Mouse (Mus musculus) midbrain, embryonic 15.5 days (tissue): ENCODE measurements around the gene Sco2. TPM values are rescaled to one million over a fixed set of nuclear protein-coding genes. Genes with fewer than 3 reads are reported as not detected.

Experiments
- ATAC-seq: fragments of 200-750 bp; cut with Nextera tagmentation; replicated peaks from 2 replicates; pipeline ENCODE4 v1.8.0; 2017; ENCODE audit warnings: moderate TSS enrichment
- H3K27ac ChIP-seq: fragments of 300-500 bp; sonication (generic); 2 replicates; pipeline ENCODE4 v1.5.1; 2015; ENCODE audit warnings: mild to moderate bottlenecking, inconsistent platforms
- H3K27me3 ChIP-seq: fragments of 300-500 bp; sonication (generic); replicated peaks from 2 replicates; pipeline ENCODE4 v1.6.1; 2015; ENCODE audit warnings: inconsistent platforms
- H3K36me3 ChIP-seq: fragments of 300-500 bp; sonication (generic); replicated peaks from 2 replicates; pipeline ENCODE4 v1.6.1; 2015; ENCODE audit warnings: inconsistent platforms
- H3K4me1 ChIP-seq: fragments of 300-500 bp; sonication (generic); 2 replicates; pipeline ENCODE4 v1.6.1; 2015; ENCODE audit warnings: inconsistent platforms
- H3K4me2 ChIP-seq: fragments of 300-500 bp; sonication (generic); 2 replicates; pipeline ENCODE4 v1.6.1; 2015; ENCODE audit warnings: inconsistent platforms, mild to moderate bottlenecking, moderate library complexity
- H3K4me3 ChIP-seq: fragments of 300-500 bp; sonication (generic); 2 replicates; pipeline ENCODE4 v1.5.1; 2015; ENCODE audit warnings: mild to moderate bottlenecking, inconsistent platforms
- H3K9ac ChIP-seq: fragments of 300-500 bp; sonication (generic); 2 replicates; pipeline ENCODE4 v1.6.1; 2015; ENCODE audit warnings: mild to moderate bottlenecking, inconsistent platforms
- H3K9me3 ChIP-seq: fragments of 300-500 bp; sonication (generic); 2 replicates; pipeline ENCODE4 v1.6.1; 2016; ENCODE audit warnings: inconsistent platforms
- whole genome bisulfite sequencing: fragments of 180-500 bp; shearing (Covaris S2); methylation state at CpG from one replicate; pipeline ENCODE4 v1.1.7; 2015; ENCODE audit warnings: mixed read lengths; 5-methylcytosine and 5-hydroxymethylcytosine counted together
- polyA plus RNA-seq: library from polyadenylated mRNA; unstranded; fragments of >200 nt; fragmentation: Nextera tagmentation; extraction: Ambion mirVana; gene quantifications from 2 replicates; pipeline ENCODE4 v1.2.1, GENCODE M21; 2015

Sco2 gene
- polyA plus RNA-seq, 1 experiment from 2014 or later, result 15.8 TPM

GRCm38 (mm10) chr15:89365141-89365551, 8.5 kb downstream of the Sco2 start:
- ATAC-seq, result no peak
- Histone ChIP-seq H3K9ac (no peak overlapping the region), H3K4me2 (no peak overlapping the region), H3K27me3 (no peaks in the 10 kb centered on the region), H3K27ac (no peak overlapping the region), H3K4me1 (no peaks in the 10 kb centered on the region), H3K36me3 (peaks cover 72% of the 10 kb centered on the region), H3K9me3 (no peaks in the 10 kb centered on the region), H3K4me3 (no peak overlapping the region)
- 95% methylated on average over 4 of the region's 4 CpGs for WGBS

GRCm38 (mm10) chr15:89363051-89363450, 10.6 kb downstream of the Sco2 start:
- ATAC-seq, result no peak
- Histone ChIP-seq H3K4me3 (no peak overlapping the region), H3K4me2 (no peak overlapping the region), H3K27me3 (no peaks in the 10 kb centered on the region), H3K9ac (no peak overlapping the region), H3K36me3 (peaks cover 54% of the 10 kb centered on the region), H3K9me3 (no peaks in the 10 kb centered on the region), H3K4me1 (peaks cover 12% of the 10 kb centered on the region; the same call in 1 of the 2 replicates), H3K27ac (no peak overlapping the region)
- WGBS, result 93% methylated on average over 7 of the region's 7 CpGs

GRCm38 (mm10) chr15:89358784-89359183, 14.9 kb downstream of the Sco2 start:
- Histone ChIP-seq H3K36me3 (peaks cover 13% of the 10 kb centered on the region; the same call in 1 of the 2 replicates), H3K27me3 (no peaks in the 10 kb centered on the region), H3K4me3 (no peak overlapping the region), H3K4me1 (peaks cover 40% of the 10 kb centered on the region), H3K9me3 (no peaks in the 10 kb centered on the region), H3K9ac (no peak overlapping the region), H3K27ac (no peak overlapping the region), H3K4me2 (no peak overlapping the region)
- ATAC-seq, result no peak
- WGBS, result 91% methylated on average over 3 of the region's 3 CpGs

GRCm38 (mm10) chr15:89356372-89356771, 17.3 kb downstream of the Sco2 start:
- H3K36me3 ChIP-seq, result peaks cover 17% of the 10 kb centered on the region
- H3K27me3 ChIP-seq, result no peaks in the 10 kb centered on the region
- ATAC-seq, result peak; percentile 31; the same call in 1 of the 2 replicates
- H3K9ac ChIP-seq, result peak overlapping the region; percentile 79
- peak overlapping the region; percentile 85 for H3K4me2 ChIP-seq
- H3K4me3 ChIP-seq, result peak overlapping the region; percentile 86
- no peaks in the 10 kb centered on the region for H3K9me3 ChIP-seq
- under 1% methylated on average over 15 of the region's 15 CpGs for WGBS
- peaks cover 40% of the 10 kb centered on the region for H3K4me1 ChIP-seq
- H3K27ac ChIP-seq, result peak overlapping the region; percentile 80

GRCm38 (mm10) chr15:89355241-89356187, 18.1 kb downstream of the Sco2 start, which contains the start of the genes Lmf2 and Ncaph2:
Lmf2 (minus strand) TSS chr15:89355659.
Ncaph2 (plus strand) TSS chr15:89355719.
- H3K4me2 ChIP-seq, result peak within 1 kb of the TSS; percentile 85
- no peaks in the 10 kb centered on the region for H3K9me3 ChIP-seq
- peak within 1 kb of the TSS; percentile 79 for H3K9ac ChIP-seq
- no peaks in the 10 kb centered on the region for H3K27me3 ChIP-seq
- H3K4me1 ChIP-seq, result peaks cover 40% of the 10 kb centered on the region
- under 1% methylated on average over 63 of the region's 64 CpGs for WGBS
- peak; percentile 94 for ATAC-seq
- H3K27ac ChIP-seq, result peak within 1 kb of the TSS; percentile 80
- H3K4me3 ChIP-seq, result peak within 1 kb of the TSS; percentile 86
- peaks cover 24% of the 10 kb centered on the region for H3K36me3 ChIP-seq

GRCm38 (mm10) chr15:89354455-89354854, 19.2 kb downstream of the Sco2 start:
- peak overlapping the region; percentile 79 for H3K9ac ChIP-seq
- ATAC-seq, result 0 out of 2 replicates have a peak, but pooled peaks have one; percentile 10

GRCm38 (mm10) chr15:89353837-89354236, 19.8 kb downstream of the Sco2 start:
- Histone ChIP-seq H3K4me2 (no peak overlapping the region), H3K27ac (no peak overlapping the region), H3K27me3 (no peaks in the 10 kb centered on the region), H3K9me3 (no peaks in the 10 kb centered on the region), H3K36me3 (peaks cover 21% of the 10 kb centered on the region), H3K4me3 (0 out of 2 replicates have a peak overlapping the region, but pooled peaks have one; percentile 86), H3K4me1 (peaks cover 36% of the 10 kb centered on the region), H3K9ac (no peak overlapping the region)
- ATAC-seq, result no peak
- WGBS, result 96% methylated on average over 16 of the region's 16 CpGs

More at GRCm38 (mm10) chr15:89354455-89354854, 19.2 kb downstream of the Sco2 start:
- H3K4me2 ChIP-seq, result peak overlapping the region; percentile 85
- H3K9me3 ChIP-seq, result no peaks in the 10 kb centered on the region
- H3K36me3 ChIP-seq, result peaks cover 21% of the 10 kb centered on the region
- H3K4me3 ChIP-seq, result peak overlapping the region; percentile 86
- 86% methylated on average over 7 of the region's 7 CpGs for WGBS
- no peak overlapping the region for H3K27ac ChIP-seq
- no peaks in the 10 kb centered on the region for H3K27me3 ChIP-seq
- peaks cover 40% of the 10 kb centered on the region for H3K4me1 ChIP-seq

GRCm38 (mm10) chr15:89352795-89353194, 20.9 kb downstream of the Sco2 start:
- Histone ChIP-seq H3K9me3 (no peaks in the 10 kb centered on the region), H3K4me2 (no peak overlapping the region), H3K36me3 (peaks cover 21% of the 10 kb centered on the region), H3K9ac (no peak overlapping the region), H3K4me3 (no peak overlapping the region), H3K27me3 (no peaks in the 10 kb centered on the region), H3K4me1 (peaks cover 26% of the 10 kb centered on the region), H3K27ac (no peak overlapping the region)
- WGBS, result 97% methylated on average over 12 of the region's 12 CpGs
- no peak for ATAC-seq

GRCm38 (mm10) chr15:89352054-89352453, 21.6 kb downstream of the Sco2 start:
- no peak overlapping the region for H3K27ac ChIP-seq
- H3K4me3 ChIP-seq, result no peak overlapping the region
- H3K9ac ChIP-seq, result no peak overlapping the region
- H3K36me3 ChIP-seq, result peaks cover 21% of the 10 kb centered on the region
- WGBS, result 96% methylated on average over 14 of the region's 14 CpGs
- no peak for ATAC-seq
- H3K27me3 ChIP-seq, result no peaks in the 10 kb centered on the region
- no peaks in the 10 kb centered on the region for H3K9me3 ChIP-seq
- peaks cover 19% of the 10 kb centered on the region for H3K4me1 ChIP-seq
- no peak overlapping the region for H3K4me2 ChIP-seq

- 89% methylated on average over 15 of the region's 15 CpGs for WGBS
- H3K9me3 ChIP-seq, result no peaks in the 10 kb centered on the region
These were observed 22.3 kb downstream of the Sco2 start for GRCm38 (mm10) chr15:89351302-89351701.

GRCm38 (mm10) chr15:89350447-89350846, 23.2 kb downstream of the Sco2 start:
- no peak overlapping the region for H3K9ac ChIP-seq
- ATAC-seq, result no peak
- no peaks in the 10 kb centered on the region for H3K9me3 ChIP-seq

More at GRCm38 (mm10) chr15:89351302-89351701, 22.3 kb downstream of the Sco2 start:
- no peak overlapping the region for H3K4me3 ChIP-seq
- no peak overlapping the region for H3K27ac ChIP-seq
- ATAC-seq, result no peak
- H3K27me3 ChIP-seq, result no peaks in the 10 kb centered on the region
- H3K4me1 ChIP-seq, result peaks cover 12% of the 10 kb centered on the region
- no peak overlapping the region for H3K9ac ChIP-seq
- H3K4me2 ChIP-seq, result no peak overlapping the region
- peaks cover 21% of the 10 kb centered on the region for H3K36me3 ChIP-seq

GRCm38 (mm10) chr15:89343325-89343724, 30.3 kb downstream of the Sco2 start:
- no peak for ATAC-seq
- H3K9ac ChIP-seq, result no peak overlapping the region
- no peaks in the 10 kb centered on the region for H3K9me3 ChIP-seq
- no peaks in the 10 kb centered on the region for H3K4me1 ChIP-seq
- 94% methylated on average over 3 of the region's 3 CpGs for WGBS
- H3K36me3 ChIP-seq, result no peaks in the 10 kb centered on the region
- no peak overlapping the region for H3K4me3 ChIP-seq
- no peak overlapping the region for H3K4me2 ChIP-seq
- no peaks in the 10 kb centered on the region for H3K27me3 ChIP-seq
- H3K27ac ChIP-seq, result no peak overlapping the region

More at GRCm38 (mm10) chr15:89350447-89350846, 23.2 kb downstream of the Sco2 start:
- Histone ChIP-seq H3K4me3 (no peak overlapping the region), H3K36me3 (peaks cover 21% of the 10 kb centered on the region), H3K27me3 (no peaks in the 10 kb centered on the region), H3K27ac (no peak overlapping the region), H3K4me1 (peaks cover 11% of the 10 kb centered on the region), H3K4me2 (no peak overlapping the region)
- 90% methylated on average over 5 of the region's 5 CpGs for WGBS
